Mouse (Mus musculus) embryonic facial prominence, embryonic 10.5 days (tissue): ENCODE data around the gene Rnf25. TPM values are rescaled to one million over a fixed set of nuclear protein-coding genes. Genes with fewer than 3 reads are reported as not detected.

Experiments used
- DNase-seq: peaks from one replicate; pipeline ENCODE4 v3.0.0-alpha.2; 2017; ENCODE audit warnings: low spot score
- H3K27ac ChIP-seq: fragments of 300-500 bp; sonication (generic); replicated peaks from 2 replicates; pipeline ENCODE4 v1.5.1; 2016; ENCODE audit warnings: mild to moderate bottlenecking
- H3K27me3 ChIP-seq: fragments of 300-500 bp; sonication (generic); replicated peaks from 2 replicates; pipeline ENCODE4 v1.6.1; 2016; ENCODE audit warnings: low read depth, mild to moderate bottlenecking; ENCODE audit not compliant: poor library complexity, severe bottlenecking
- H3K36me3 ChIP-seq: fragments of 300-500 bp; sonication (generic); replicated peaks from 2 replicates; pipeline ENCODE4 v1.6.1; 2016; ENCODE audit warnings: mild to moderate bottlenecking, moderate library complexity
- H3K4me1 ChIP-seq: fragments of 300-500 bp; sonication (generic); 2 replicates; pipeline ENCODE4 v1.6.1; 2016
- H3K4me3 ChIP-seq: fragments of 300-500 bp; sonication (generic); 2 replicates; pipeline ENCODE4 v1.5.1; 2016; ENCODE audit warnings: mild to moderate bottlenecking, moderate library complexity
- H3K9me3 ChIP-seq: fragments of 300-500 bp; sonication (generic); 2 replicates; pipeline ENCODE4 v1.6.1; 2016; ENCODE audit warnings: mild to moderate bottlenecking
- WGBS: fragments of 180-500 bp; shearing (Covaris S2); methylation state at CpG from one replicate; pipeline ENCODE4 v1.1.7; 2016; 5-methylcytosine and 5-hydroxymethylcytosine counted together
- polyA plus RNA-seq: library from polyadenylated mRNA; unstranded; fragments of >200 nt; fragmentation: Nextera tagmentation; extraction: Ambion mirVana; gene quantifications from 2 replicates; pipeline ENCODE4 v1.2.1, GENCODE M21; 2016

The Rnf25 gene
- polyA plus RNA-seq = 35.2 and 39.0 TPM in 2 replicates

- peak within 1 kb of the TSS; percentile 94 for H3K4me3 ChIP-seq
- no peaks in the 10 kb centered on the region for H3K9me3 ChIP-seq
- H3K27me3 ChIP-seq = no peaks in the 10 kb centered on the region
- peak; percentile 86 for DNase-seq
- peak within 1 kb of the TSS; percentile 88 for H3K27ac ChIP-seq
- 9% methylated on average over 25 of the region's 25 CpGs for WGBS
- peaks cover 13% of the 10 kb centered on the region for H3K4me1 ChIP-seq
- H3K36me3 ChIP-seq = peaks cover 48% of the 10 kb centered on the region
Measured at GRCm38 (mm10) chr1:74601267-74601962, at the start of gene Rnf25, which contains the start of gene Stk36. Gene Rnf25, minus strand, starts transcription at chr1:74601397. Gene Stk36, plus strand, starts transcription at chr1:74601445.

- Histone ChIP-seq H3K4me3 (no peak overlapping the region), H3K27me3 (no peaks in the 10 kb centered on the region), H3K27ac (no peak overlapping the region), H3K4me1 (no peaks in the 10 kb centered on the region), H3K36me3 (no peaks in the 10 kb centered on the region), H3K9me3 (no peaks in the 10 kb centered on the region)
- DNase-seq = no peak
Measured at GRCm38 (mm10) chr1:74643926-74644325, 42.7 kb upstream of the Rnf25 start.

- Histone ChIP-seq H3K9me3 (no peaks in the 10 kb centered on the region), H3K27me3 (no peaks in the 10 kb centered on the region), H3K36me3 (no peaks in the 10 kb centered on the region), H3K27ac (no peak overlapping the region), H3K4me3 (no peak overlapping the region), H3K4me1 (no peaks in the 10 kb centered on the region)
- no peak for DNase-seq
- WGBS = 67% methylated on average over 2 of the region's 2 CpGs
Measured at GRCm38 (mm10) chr1:74643524-74643923, 42.3 kb upstream of the Rnf25 start.

- peaks cover 6% of the 10 kb centered on the region; the same call in 1 of the 2 replicates for H3K4me1 ChIP-seq
- no peak overlapping the region for H3K27ac ChIP-seq
- H3K27me3 ChIP-seq = no peaks in the 10 kb centered on the region
- H3K4me3 ChIP-seq = no peak overlapping the region
- H3K9me3 ChIP-seq = no peaks in the 10 kb centered on the region
- DNase-seq = no peak
- WGBS = 80% methylated on average over 4 of the region's 4 CpGs
- peaks cover 18% of the 10 kb centered on the region; the same call in 1 of the 2 replicates for H3K36me3 ChIP-seq
Measured at GRCm38 (mm10) chr1:74632734-74633133, 31.5 kb upstream of the Rnf25 start.

GRCm38 (mm10) chr1:74628001-74628400 lies 26.8 kb upstream of the Rnf25 start:
- Histone ChIP-seq H3K4me3 (no peak overlapping the region), H3K27ac (no peak overlapping the region; the same call in 1 of the 2 replicates), H3K4me1 (peaks cover 7% of the 10 kb centered on the region; the same call in 1 of the 2 replicates), H3K9me3 (no peaks in the 10 kb centered on the region), H3K27me3 (no peaks in the 10 kb centered on the region), H3K36me3 (peaks cover 29% of the 10 kb centered on the region)
- peak; percentile 32 for DNase-seq
- 34% methylated on average over 7 of the region's 7 CpGs for WGBS

GRCm38 (mm10) chr1:74626076-74626475 lies 24.9 kb upstream of the Rnf25 start:
- Histone ChIP-seq H3K27ac (no peak overlapping the region), H3K4me3 (no peak overlapping the region), H3K36me3 (peaks cover 36% of the 10 kb centered on the region), H3K27me3 (no peaks in the 10 kb centered on the region), H3K9me3 (no peaks in the 10 kb centered on the region), H3K4me1 (peaks cover 7% of the 10 kb centered on the region; the same call in 1 of the 2 replicates)
- DNase-seq = no peak
- WGBS = 86% methylated on average over 4 of the region's 4 CpGs

- H3K4me3 ChIP-seq = no peak overlapping the region
- peaks cover 36% of the 10 kb centered on the region for H3K36me3 ChIP-seq
- H3K9me3 ChIP-seq = no peaks in the 10 kb centered on the region
- no peak overlapping the region for H3K27ac ChIP-seq
- peaks cover 7% of the 10 kb centered on the region; the same call in 1 of the 2 replicates for H3K4me1 ChIP-seq
- no peaks in the 10 kb centered on the region for H3K27me3 ChIP-seq
- DNase-seq = no peak
- 94% methylated on average over 1 of the region's 1 CpGs for WGBS
Measured at GRCm38 (mm10) chr1:74624183-74624582, 23.0 kb upstream of the Rnf25 start.

- no peak for DNase-seq
- Histone ChIP-seq H3K27me3 (no peaks in the 10 kb centered on the region), H3K36me3 (peaks cover 53% of the 10 kb centered on the region), H3K9me3 (no peaks in the 10 kb centered on the region), H3K27ac (peak overlapping the region; percentile 88), H3K4me1 (peaks cover 13% of the 10 kb centered on the region), H3K4me3 (peak overlapping the region; percentile 94)
- 9% methylated on average over 26 of the region's 26 CpGs for WGBS
Measured at GRCm38 (mm10) chr1:74600501-74601266, 513 bp downstream of the Rnf25 start.

GRCm38 (mm10) chr1:74594434-74594833 lies 6.8 kb downstream of the Rnf25 start:
- Histone ChIP-seq H3K9me3 (no peaks in the 10 kb centered on the region), H3K27me3 (no peaks in the 10 kb centered on the region), H3K4me3 (no peak overlapping the region), H3K36me3 (peaks cover 93% of the 10 kb centered on the region), H3K27ac (no peak overlapping the region), H3K4me1 (no peaks in the 10 kb centered on the region)
- DNase-seq = no peak
- 91% methylated on average over 8 of the region's 8 CpGs for WGBS

GRCm38 (mm10) chr1:74587773-74588445 lies 13.3 kb downstream of the Rnf25 start, which contains the start of the genes Zfp142 and Bcs1l:
Gene Zfp142, minus strand, starts transcription at chr1:74588246.
Gene Bcs1l, plus strand, starts transcription at chr1:74588289.
- WGBS = under 1% methylated on average over 48 of the region's 48 CpGs
- peaks cover 54% of the 10 kb centered on the region for H3K36me3 ChIP-seq

GRCm38 (mm10) chr1:74587233-74587772 lies 13.9 kb downstream of the Rnf25 start:
- Histone ChIP-seq H3K4me1 (peaks cover 26% of the 10 kb centered on the region), H3K4me3 (peak overlapping the region; percentile 91), H3K27ac (peak overlapping the region; percentile 90), H3K9me3 (no peaks in the 10 kb centered on the region), H3K36me3 (peaks cover 56% of the 10 kb centered on the region), H3K27me3 (no peaks in the 10 kb centered on the region)
- WGBS = under 1% methylated on average over 24 of the region's 24 CpGs
- no peak for DNase-seq

More at GRCm38 (mm10) chr1:74587773-74588445, 13.3 kb downstream of the Rnf25 start, which contains the start of the genes Zfp142 and Bcs1l:
- DNase-seq = peak; percentile 99
- H3K27me3 ChIP-seq = no peaks in the 10 kb centered on the region
- H3K4me1 ChIP-seq = peaks cover 26% of the 10 kb centered on the region
- H3K4me3 ChIP-seq = peak within 1 kb of the TSS; percentile 91
- peak within 1 kb of the TSS; percentile 90 for H3K27ac ChIP-seq
- no peaks in the 10 kb centered on the region for H3K9me3 ChIP-seq
